Mouse (Mus musculus) liver, adult 2 months (tissue): ENCODE measurements around the gene Glis1.

Experiments used
- CTCF ChIP-seq: fragments of 200-500 bp; IDR thresholded peaks from 2 replicates; pipeline ENCODE4 v1.5.1; 2011; ENCODE audit warnings: low read depth, low read length, control low read depth
- POLR2A ChIP-seq: fragments of 200-500 bp; IDR thresholded peaks from 2 replicates; pipeline ENCODE4 v1.6.1; 2011; ENCODE audit warnings: low read length, control low read depth; ENCODE audit not compliant: insufficient read depth; ENCODE audit errors: extremely low read depth

DNA sequence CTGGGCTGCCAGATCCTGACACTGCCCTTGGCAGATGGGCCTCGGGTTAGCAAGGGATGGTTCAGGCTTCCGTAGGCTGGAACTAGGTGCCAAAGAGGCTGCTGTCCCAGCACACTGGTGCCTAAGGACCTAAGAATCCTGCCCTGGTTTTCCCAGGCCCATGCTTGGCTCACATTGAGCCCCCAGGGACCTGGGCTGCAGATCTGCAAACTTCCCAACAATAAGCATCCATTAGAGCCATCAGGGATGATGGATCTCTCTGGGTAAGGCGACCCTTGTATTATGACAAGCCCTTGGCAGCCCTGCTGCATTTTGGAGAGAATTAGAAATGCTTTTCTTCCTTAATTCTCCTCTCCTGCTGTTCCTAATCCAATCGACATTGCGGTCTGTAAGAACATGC is 187.0 kb downstream of the Glis1 start:
- TF ChIP-seq POLR2A (no peak), CTCF (no peak)
